Comparison of ENCODE assay signal across 8 mouse cellular contexts in genomic region chr1:180405576-180406335, GRCm38 (mm10).
DNase-seq lines count a peak whose midpoint lies in the region; ATAC-seq and TF ChIP-seq lines count a peak whose summit lies in the region.

No protein-coding gene starts in this region.

- no peak for TF ChIP-seq POLR2A in lung, adult 2 months (IDR thresholded peaks at IDR 0.05; ENCODE audit: borderline replicate concordance, extremely low read depth, low read depth, low read length)
- no peak for TF ChIP-seq POLR2A in olfactory bulb, adult 2 months (IDR thresholded peaks at IDR 0.05; ENCODE audit: insufficient read depth, low read depth, low read length)

- peaks cover 82% of the 10 kb centered on the region for H3K4me1 ChIP-seq in lung, adult 2 months (ENCODE audit: control insufficient read depth, insufficient read depth, low read length)
- H3K4me1 ChIP-seq in heart, embryonic 16.5 days (ENCODE audit: control insufficient read depth, insufficient read depth, low read length), result peaks cover 79% of the 10 kb centered on the region
- peaks cover 47% of the 10 kb centered on the region for H3K4me1 ChIP-seq in olfactory bulb, adult 2 months (ENCODE audit: control insufficient read depth, insufficient read depth, low read length)

- H3K4me2 ChIP-seq in heart, embryonic 16.5 days (ENCODE audit: low read depth, low read length), result no peak overlapping the region

- 42% methylated on average over 9 of the region's 9 CpGs for WGBS in lung, adult 2 months
- WGBS in heart, embryonic 16.5 days, result 68% methylated on average over 9 of the region's 9 CpGs
- WGBS in olfactory bulb, adult 2 months, result 87% methylated on average over 9 of the region's 9 CpGs

- DNase-seq in lung, adult 18-20 months, result peak; percentile 73 to 83
- DNase-seq in lung, adult 2 months, result no peak
- DNase-seq in kidney, postnatal 36 days, result peak; percentile 79 to 86
- DNase-seq in cerebellum, adult 11 months, result no peak
- DNase-seq in gastrocnemius, adult 18-20 months (ENCODE audit: low spot score), result no peak

- H3K9ac ChIP-seq in heart, embryonic 16.5 days (ENCODE audit: low read length), result no peak overlapping the region

- H3K9me3 ChIP-seq in heart, embryonic 16.5 days (replicated peaks; ENCODE audit: control insufficient read depth, low read length), result no peaks in the 10 kb centered on the region

- peak overlapping the region; percentile 87 for H3K27ac ChIP-seq in heart, embryonic 16.5 days (ENCODE audit: low read length)
- peak overlapping the region; percentile 20; the same call in 1 of the 2 replicates for H3K27ac ChIP-seq in olfactory bulb, adult 2 months (ENCODE audit: insufficient read depth, low read depth, low read length)

- H3K4me3 ChIP-seq in lung, adult 2 months (replicated peaks; ENCODE audit: extremely low read depth, low read depth, low read length), result no peak overlapping the region
- no peak overlapping the region for H3K4me3 ChIP-seq in heart, embryonic 16.5 days (ENCODE audit: low read length)
- no peak overlapping the region for H3K4me3 ChIP-seq in olfactory bulb, adult 2 months (ENCODE audit: insufficient read depth, low read depth, low read length)

- TF ChIP-seq CTCF in lung, adult 2 months (IDR thresholded peaks at IDR 0.05; ENCODE audit: insufficient read depth, low read length), result no peak
- TF ChIP-seq CTCF in olfactory bulb, adult 2 months (IDR thresholded peaks at IDR 0.05; ENCODE audit: insufficient read depth, low read depth, low read length), result no peak

- H3K36me3 ChIP-seq in heart, embryonic 16.5 days (ENCODE audit: control insufficient read depth, insufficient read depth), result no peaks in the 10 kb centered on the region

- 0 out of 2 replicates have a peak, but pooled peaks have one; percentile 34 for ATAC-seq in heart, embryonic 16.5 days (replicated peaks; ENCODE audit: extremely low read depth, insufficient read depth, low FRiP score)
- ATAC-seq in megakaryocyte progenitor cell, adult 5-6 weeks (replicated peaks; ENCODE audit: poor library complexity), result no peak

- no peaks in the 10 kb centered on the region for H3K27me3 ChIP-seq in heart, embryonic 16.5 days (ENCODE audit: control insufficient read depth, insufficient read depth, low read length)

Comparison
In these comparisons a context has a peak if more than half of its experiments do, and no peak if none do; other contexts are left out.
1. DNase-seq: peak in lung, adult 18-20 months (2 of 2) and kidney, postnatal 36 days (2 of 2); none in lung, adult 2 months (single experiment), cerebellum, adult 11 months (single experiment) and gastrocnemius, adult 18-20 months (single experiment).